Mouse (Mus musculus): Measurements from ENCODE around the gene Hhatl.

Hhatl gene

DNA sequence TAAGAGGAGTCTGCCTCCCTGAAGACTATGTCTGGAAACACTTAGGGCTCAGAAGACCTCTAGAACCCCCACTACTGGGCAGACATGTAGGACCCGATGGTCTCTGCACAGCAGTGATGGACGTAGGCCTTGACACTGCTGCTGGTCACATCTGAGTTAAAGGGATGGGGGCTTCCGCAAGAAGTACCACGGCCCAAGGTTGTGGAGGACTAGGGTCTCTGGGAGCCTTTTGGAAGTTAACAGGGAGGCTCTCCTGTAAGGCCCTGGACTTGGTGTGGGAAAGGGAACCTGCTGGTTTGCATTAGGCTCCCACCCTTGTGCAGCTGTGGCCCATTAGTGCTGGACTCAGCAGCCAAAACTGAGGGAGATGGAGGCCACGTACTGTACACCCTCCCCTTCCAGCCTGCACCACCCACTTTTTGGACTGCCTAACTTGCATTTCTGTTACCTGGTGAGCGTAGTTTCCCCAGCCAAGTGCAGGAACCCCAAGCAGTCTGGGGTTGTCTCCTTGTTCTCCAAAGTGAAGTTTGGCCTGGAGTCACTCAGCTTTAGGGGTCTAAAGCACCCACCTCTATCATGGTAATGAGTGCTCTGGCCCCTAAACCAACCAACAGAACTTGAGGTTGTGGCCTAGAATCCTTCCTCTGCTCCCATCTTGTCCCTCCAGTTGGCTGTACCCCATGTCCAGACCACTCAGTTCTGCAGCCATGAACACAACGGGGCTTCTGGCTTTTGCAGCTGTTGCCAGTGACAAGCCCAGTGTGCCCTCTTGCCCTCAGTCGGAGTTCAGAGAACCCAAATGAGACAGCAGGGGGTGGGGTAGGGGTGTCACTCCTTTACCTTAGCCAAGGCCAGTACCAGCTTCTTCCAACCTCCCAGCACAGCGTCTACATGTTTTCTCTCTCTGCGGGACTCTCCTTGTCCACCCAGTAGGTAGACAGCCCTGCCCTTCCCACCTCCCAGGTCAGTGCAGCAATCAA lies 34.2 kb downstream of the Hhatl start:
- peak; percentile 26 for DNase-seq

DNA sequence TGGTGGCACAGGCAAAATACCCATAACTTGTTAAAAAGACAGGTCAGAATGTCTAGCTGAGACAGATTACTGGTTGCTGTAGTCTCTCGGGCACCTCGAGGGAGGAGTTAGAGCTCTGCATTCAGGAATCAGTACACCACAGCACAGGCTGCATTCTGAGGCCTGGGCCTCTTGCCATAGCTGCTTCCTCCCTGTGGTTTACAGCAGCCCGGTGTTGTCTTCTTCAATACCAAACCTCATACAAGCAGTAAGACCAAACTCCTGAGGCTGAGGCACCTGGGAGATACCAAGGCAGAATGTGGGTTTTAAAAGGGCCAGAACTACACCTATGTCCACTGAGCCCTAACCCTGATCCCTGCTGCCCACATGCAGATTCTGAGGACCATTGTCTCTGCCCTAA lies 34.9 kb downstream of the Hhatl start:
- no peak for DNase-seq

DNA sequence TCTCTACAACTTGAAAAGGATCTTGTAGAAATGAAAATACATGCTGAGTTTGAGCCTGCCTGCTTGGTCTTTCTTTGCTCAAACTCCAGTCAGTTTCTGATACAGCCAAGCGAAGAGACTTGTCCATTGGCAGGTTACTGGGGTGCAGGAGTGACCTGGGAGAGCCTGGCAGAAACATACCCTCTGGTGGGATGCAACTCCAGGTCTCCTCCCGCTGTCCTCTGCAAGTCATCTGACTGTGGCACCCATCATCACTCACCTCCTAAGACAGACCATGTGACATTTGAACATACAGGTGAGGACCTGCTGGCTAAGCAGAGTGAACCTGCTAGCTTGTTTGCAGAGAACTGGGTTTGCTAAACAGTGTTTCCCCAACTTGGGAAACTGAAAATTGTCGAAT lies 35.5 kb downstream of the Hhatl start:
- no peak for DNase-seq

DNA sequence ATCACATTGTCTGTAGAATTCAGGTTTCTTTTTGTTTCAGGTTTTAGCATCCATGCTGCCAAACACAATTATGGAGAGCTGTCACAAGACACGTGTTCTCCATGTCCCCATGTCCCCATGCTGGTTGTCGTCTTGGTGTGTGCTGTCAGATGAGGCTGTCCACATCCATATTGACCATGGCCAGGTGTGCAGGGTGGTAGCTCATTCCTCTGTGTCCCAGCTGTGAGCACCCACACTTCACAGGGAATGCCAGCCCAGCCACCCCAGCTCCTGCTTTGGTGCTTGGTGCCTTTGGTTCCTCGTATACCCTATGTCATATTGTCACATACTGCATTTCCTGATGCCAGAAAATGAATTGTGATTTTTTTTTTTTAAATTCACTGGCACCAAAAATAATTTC lies 37.7 kb downstream of the Hhatl start:
- DNase-seq = no peak

DNA sequence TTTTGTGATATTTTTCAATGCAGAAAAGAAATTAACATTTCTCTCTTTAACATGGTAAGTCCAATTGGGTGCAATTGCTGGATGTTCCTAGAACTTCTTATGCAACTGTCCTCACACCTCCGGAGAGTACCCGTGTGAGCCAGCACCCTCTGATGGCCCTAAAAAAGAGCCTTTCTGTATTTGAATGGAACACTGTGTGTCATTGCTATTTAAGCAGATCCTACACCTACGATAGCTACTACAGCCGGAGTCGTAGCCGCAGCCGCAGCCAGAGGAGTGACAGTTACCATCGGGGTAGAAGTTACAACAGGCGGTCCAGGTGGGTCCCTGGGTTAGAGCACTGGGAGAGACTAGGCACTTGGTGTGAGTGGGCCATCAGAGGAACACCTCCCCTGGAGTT lies 39.5 kb downstream of the Hhatl start:
- DNase-seq = no peak

DNA sequence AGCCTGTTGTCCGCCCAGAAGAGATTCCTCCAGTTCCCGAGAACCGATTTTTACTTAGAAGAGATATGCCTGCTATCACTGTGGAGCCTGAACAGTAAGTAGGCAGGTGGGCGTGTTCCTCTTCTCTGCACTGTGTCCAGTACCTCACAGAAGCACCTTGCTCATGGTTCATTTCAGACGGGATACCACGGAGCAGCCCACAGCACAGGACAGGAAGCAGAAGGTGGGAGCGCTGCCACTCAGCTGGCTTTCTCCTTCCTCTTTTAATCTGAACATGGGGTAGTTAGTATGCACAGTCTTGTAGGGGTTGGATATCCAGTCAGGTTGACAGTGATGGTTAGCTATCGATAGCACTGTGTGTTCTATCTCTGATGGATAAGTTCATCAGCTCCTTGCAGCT lies 48.3 kb downstream of the Hhatl start:
- DNase-seq = no peak

DNA sequence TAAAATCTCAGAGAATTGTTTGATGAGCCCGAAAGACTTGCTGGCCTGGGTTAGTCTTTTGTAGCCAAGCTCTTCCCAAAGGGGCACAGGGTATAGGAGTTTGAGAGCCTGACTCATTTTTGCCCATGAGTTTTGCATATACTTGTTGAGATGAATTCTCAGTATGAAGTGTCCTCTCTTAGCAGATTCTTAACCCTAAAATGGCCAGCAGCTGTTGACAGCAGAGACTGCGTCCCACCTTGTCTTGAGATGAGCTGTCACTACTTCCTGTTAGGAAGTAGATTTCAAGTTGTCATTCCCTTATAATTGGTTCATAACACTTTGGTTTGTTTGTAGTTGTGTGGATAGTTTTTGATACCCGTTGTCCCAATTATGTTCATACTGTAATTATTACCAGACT lies 51.1 kb downstream of the Hhatl start:
- DNase-seq = no peak

DNA sequence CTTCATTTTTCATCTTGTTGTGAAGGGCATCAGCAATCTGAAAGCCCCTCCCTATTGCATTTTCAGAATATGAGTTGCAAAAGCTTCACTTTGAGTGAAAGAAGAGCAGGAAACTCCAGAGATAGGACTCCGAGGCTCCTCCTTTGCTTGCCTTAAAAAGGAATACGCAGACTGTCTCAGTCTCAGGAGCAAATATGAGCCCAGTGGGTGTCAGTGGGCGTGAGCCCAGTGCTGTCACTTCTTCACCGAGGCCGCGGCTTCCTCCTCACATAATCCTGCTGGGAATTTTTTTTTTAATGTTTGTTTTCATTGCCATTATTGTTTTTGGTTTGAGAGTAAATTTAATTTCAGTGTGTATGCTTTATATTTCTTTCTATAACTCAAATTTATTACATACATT lies 51.8 kb downstream of the Hhatl start:
- no peak for DNase-seq
